Mouse (Mus musculus) intestine, embryonic 14.5 days (tissue): Measurements from ENCODE around the gene Copg1. TPM values are rescaled to one million over a fixed set of nuclear protein-coding genes. Genes with fewer than 3 reads are reported as not detected.

Source experiments
- polyA plus RNA-seq: library from polyadenylated mRNA; unstranded; fragments of >200 nt; fragmentation: Nextera tagmentation; extraction: Ambion mirVana; gene quantifications from 2 replicates; pipeline ENCODE4 v1.2.1, GENCODE M21; 2014

The Copg1 gene
- polyA plus RNA-seq, 1 experiment from 2014 or later: 170 TPM

Other genes starting within 250 kb of the Copg1 start
- 15.0 TPM in 2 replicates for gene Aplf, start 215.6 kb upstream of the Copg1 start, polyA plus RNA-seq
- 0.59 and 1.4 TPM in 2 replicates for gene Efcc1, start 156.9 kb upstream of the Copg1 start, polyA plus RNA-seq
- gene Gp9, start 109.7 kb upstream of the Copg1 start, polyA plus RNA-seq: 1.1 and 3.3 TPM in 2 replicates
- 9.8 and 11.7 TPM in 2 replicates for gene Rab43, start 75.7 kb upstream of the Copg1 start, polyA plus RNA-seq
- 2.6 and 3.7 TPM in 2 replicates for gene Gm45140, start 52.0 kb upstream of the Copg1 start, polyA plus RNA-seq
- gene Isy1, start 49.0 kb upstream of the Copg1 start, polyA plus RNA-seq: 51.0 and 52.3 TPM in 2 replicates
- 1,199 and 1,261 TPM in 2 replicates for gene Cnbp, start 36.7 kb upstream of the Copg1 start, polyA plus RNA-seq
- gene Hmces, start 26.1 kb downstream of the Copg1 start, polyA plus RNA-seq: 45.1 and 46.1 TPM in 2 replicates
- gene H1fx, start 93.8 kb downstream of the Copg1 start, polyA plus RNA-seq: 18.5 and 21.1 TPM in 2 replicates
- 259 and 277 TPM in 2 replicates for gene Rab7, start 157.5 kb downstream of the Copg1 start, polyA plus RNA-seq
- 384 and 386 TPM in 2 replicates for gene Rpn1, start 196.7 kb downstream of the Copg1 start, polyA plus RNA-seq